Mouse (Mus musculus) G1E (cell line): ENCODE data around the gene Itga9. TPM values are rescaled to one million over a fixed set of nuclear protein-coding genes. Genes with fewer than 3 reads are reported as not detected.

Experiments
- ATAC-seq: 2 replicates; pipeline ENCODE4 v1.8.0; 2016; ENCODE audit warnings: mild to moderate bottlenecking; ENCODE audit not compliant: insufficient number of reproducible peaks, poor library complexity, low FRiP score, severe bottlenecking; ENCODE audit errors: extremely low read depth
- DNase-seq: peaks from one replicate; pipeline ENCODE4 v3.0.0; 2012; ENCODE audit warnings: low spot score
- H3K27me3 ChIP-seq: 2 replicates; pipeline ENCODE4 v1.6.1; 2012; ENCODE audit warnings: mild to moderate bottlenecking, low read length, inconsistent platforms; ENCODE audit not compliant: insufficient read depth
- H3K36me3 ChIP-seq: replicated peaks from 2 replicates; pipeline ENCODE3; 2012; ENCODE audit warnings: mild to moderate bottlenecking, inconsistent platforms
- H3K4me1 ChIP-seq: 2 replicates; pipeline ENCODE4 v1.6.1; 2012; ENCODE audit warnings: low read depth, low read length, inconsistent platforms, mixed read lengths; ENCODE audit not compliant: insufficient read depth
- H3K4me3 ChIP-seq: 2 replicates; pipeline ENCODE4 v1.5.1; 2012; ENCODE audit warnings: low read depth, mild to moderate bottlenecking, inconsistent platforms, low read length, moderate library complexity, mixed read lengths
- H3K9me3 ChIP-seq: replicated peaks from 2 replicates; pipeline ENCODE4 v1.6.1; 2012; ENCODE audit warnings: inconsistent platforms
- CTCF ChIP-seq: IDR thresholded peaks from 2 replicates; pipeline ENCODE4 v1.5.1; 2012; ENCODE audit warnings: low read depth, low read length, inconsistent platforms, mixed read lengths
- GATA1 ChIP-seq: IDR thresholded peaks from 2 replicates; pipeline ENCODE4 v1.6.1; 2012; ENCODE audit warnings: borderline replicate concordance, low read length, inconsistent platforms, mixed read lengths
- GATA2 ChIP-seq: IDR thresholded peaks from 2 replicates; pipeline ENCODE4 v1.6.1; 2012; ENCODE audit warnings: low read depth, low read length, inconsistent platforms, borderline replicate concordance
- POLR2AphosphoS5 ChIP-seq: IDR thresholded peaks from 2 replicates; pipeline ENCODE4 v1.6.1; 2012; ENCODE audit warnings: low read depth, low read length, inconsistent platforms; ENCODE audit not compliant: insufficient replicate concordance
- TAL1 ChIP-seq: conservative IDR thresholded peaks from 2 replicates; pipeline ENCODE4 v1.6.1; 2012; ENCODE audit warnings: low read depth, low read length, inconsistent platforms, mixed read lengths
- polyA plus RNA-seq: library from polyadenylated mRNA; stranded (reverse); fragments of >175 nt; gene quantifications from 2 replicates; pipeline ENCODE4 v1.2.3, GENCODE M21; 2012
- total RNA-seq, 2 experiments: library from RNA; stranded (forward) in 1 of 2; stranded (reverse) in 1 of 2; fragments of 200-1000 nt in 1 of 2; fragments of >200 nt in 1 of 2; fragmentation: Nextera tagmentation in 1 of 2; gene quantifications; 2 replicates each; pipeline ENCODE4 v1.2.3; 2014 to 2017

Itga9 gene
- total RNA-seq (2014; fragmentation: Nextera tagmentation) (not detected in 2 replicates), total RNA-seq (2017) (under 0.01 and 0.11 TPM in 2 replicates), polyA plus RNA-seq (not detected in 2 replicates)

DNA sequence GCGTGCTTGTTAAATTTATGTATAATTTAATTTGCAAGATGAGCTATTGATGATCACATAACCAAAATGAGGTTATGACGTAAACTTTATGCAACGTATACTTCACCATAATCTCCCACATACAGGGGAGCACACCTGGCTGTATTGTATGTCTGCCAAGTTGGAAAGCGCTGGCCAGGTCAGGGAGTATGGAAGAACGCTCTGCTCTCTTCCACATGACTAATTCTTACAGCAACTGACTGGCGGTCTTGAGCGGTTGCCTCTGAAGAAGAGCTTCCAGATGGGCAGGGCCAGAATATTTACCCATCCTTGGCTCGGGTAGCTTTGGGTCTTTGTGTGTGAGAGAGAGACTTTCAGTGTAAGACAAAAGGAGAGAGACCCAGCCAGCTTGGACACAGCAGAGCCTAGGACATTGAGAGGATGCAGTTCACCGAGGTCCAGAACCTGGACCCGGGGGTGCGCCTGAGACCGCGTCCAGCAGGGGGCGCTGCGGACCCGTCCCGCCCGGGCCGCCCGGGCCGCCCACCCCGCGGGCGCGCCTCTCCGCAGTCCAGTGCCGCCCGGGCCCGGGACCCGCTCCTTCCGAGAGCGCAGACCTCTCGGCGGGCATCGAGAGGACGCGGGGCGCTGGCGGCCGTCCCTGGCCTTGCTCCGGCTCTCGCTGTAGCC lies at the start of gene Itga9:
Gene Itga9, plus strand, starts transcription at position 543 of the 669 bp plus-strand sequence.
- no peaks in the 10 kb centered on the region for H3K36me3 ChIP-seq
- TF ChIP-seq TAL1 = no peak
- no peak for TF ChIP-seq POLR2AphosphoS5
- TF ChIP-seq GATA1 = no peak
- TF ChIP-seq CTCF = no peak
- TF ChIP-seq GATA2 = no peak
- H3K27me3 ChIP-seq = no peaks in the 10 kb centered on the region
- peaks cover 54% of the 10 kb centered on the region for H3K9me3 ChIP-seq
- ATAC-seq (no peak), DNase-seq (no peak)
- H3K4me3 ChIP-seq = no peak within 1 kb of the TSS; the same call in 1 of the 2 replicates
- H3K4me1 ChIP-seq = no peaks in the 10 kb centered on the region

DNA sequence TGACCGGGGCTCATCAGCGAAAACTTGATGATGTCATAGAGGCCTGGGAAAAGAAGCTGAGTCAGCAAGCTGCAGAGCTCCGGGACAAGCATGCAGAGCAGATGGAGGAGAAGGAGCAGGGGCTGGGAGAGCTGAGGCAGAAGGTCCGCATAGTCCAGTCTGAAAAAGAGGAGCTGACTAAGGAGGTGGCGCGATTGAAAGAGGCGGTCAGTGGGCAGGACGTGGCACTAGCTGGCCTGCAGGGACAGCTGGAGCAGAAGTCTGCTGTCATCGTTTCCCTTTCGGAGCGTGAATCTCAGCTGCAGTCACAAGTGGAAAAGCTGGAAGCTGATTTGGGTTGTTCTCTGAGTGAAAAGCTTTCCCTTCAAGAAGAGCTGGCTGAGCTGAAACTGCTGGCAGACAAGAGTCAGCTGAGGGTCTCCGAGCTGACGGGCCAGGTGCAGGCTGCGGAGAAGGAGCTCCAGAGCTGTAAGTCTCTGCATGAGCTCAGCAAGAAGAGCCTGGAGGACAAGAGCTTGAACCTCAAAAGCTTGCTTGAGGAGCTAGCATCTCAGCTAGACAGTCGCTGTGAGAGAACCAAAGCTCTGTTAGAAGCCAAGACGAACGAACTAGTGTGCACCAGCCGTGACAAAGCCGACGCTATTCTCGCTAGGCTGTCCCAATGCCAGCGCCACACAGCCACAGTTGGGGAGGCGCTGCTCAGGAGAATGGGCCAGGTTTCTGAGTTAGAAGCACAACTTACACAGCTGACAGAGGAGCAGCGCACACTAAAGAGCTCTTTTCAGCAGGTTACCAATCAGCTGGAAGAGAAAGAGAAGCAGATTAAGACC lies 49.3 kb upstream of the Itga9 start:
- no peak for DNase-seq
- H3K27me3 ChIP-seq = no peaks in the 10 kb centered on the region
- H3K4me1 ChIP-seq = no peaks in the 10 kb centered on the region
- ATAC-seq = no peak
- H3K4me3 ChIP-seq = no peak overlapping the region
- H3K36me3 ChIP-seq = peaks cover 90% of the 10 kb centered on the region
- no peak for TF ChIP-seq GATA1
- no peak for TF ChIP-seq POLR2AphosphoS5
- no peak for TF ChIP-seq TAL1
- no peak for TF ChIP-seq CTCF
- TF ChIP-seq GATA2 = no peak
- no peaks in the 10 kb centered on the region for H3K9me3 ChIP-seq

DNA sequence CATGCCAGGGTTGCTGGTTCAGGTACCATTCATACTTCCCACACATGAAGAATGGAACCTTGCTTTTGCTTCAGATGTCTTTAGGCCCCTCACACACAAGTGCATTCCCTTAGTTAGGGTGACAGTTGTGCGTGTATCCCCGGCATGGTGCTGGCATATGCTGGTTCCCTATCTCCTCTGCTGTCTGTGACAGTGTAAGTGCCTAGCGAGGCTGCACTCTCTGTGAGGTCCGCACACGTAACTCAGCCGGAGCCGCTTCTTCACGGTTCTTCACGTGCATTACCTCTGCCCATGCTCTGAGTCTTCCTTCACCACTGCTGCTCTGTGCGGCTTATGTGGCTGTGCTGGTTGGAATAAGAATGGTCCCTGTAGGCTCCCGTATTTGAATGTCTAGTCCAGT lies 43.1 kb upstream of the Itga9 start:
- no peaks in the 10 kb centered on the region for H3K9me3 ChIP-seq
- no peak for TF ChIP-seq POLR2AphosphoS5
- TF ChIP-seq GATA2 = no peak
- TF ChIP-seq TAL1 = no peak
- TF ChIP-seq GATA1 = no peak
- no peak for TF ChIP-seq CTCF
- no peak for ATAC-seq
- H3K4me1 ChIP-seq = no peaks in the 10 kb centered on the region
- H3K4me3 ChIP-seq = no peak overlapping the region
- DNase-seq = no peak
- peaks cover 97% of the 10 kb centered on the region for H3K36me3 ChIP-seq
- no peaks in the 10 kb centered on the region for H3K27me3 ChIP-seq

DNA sequence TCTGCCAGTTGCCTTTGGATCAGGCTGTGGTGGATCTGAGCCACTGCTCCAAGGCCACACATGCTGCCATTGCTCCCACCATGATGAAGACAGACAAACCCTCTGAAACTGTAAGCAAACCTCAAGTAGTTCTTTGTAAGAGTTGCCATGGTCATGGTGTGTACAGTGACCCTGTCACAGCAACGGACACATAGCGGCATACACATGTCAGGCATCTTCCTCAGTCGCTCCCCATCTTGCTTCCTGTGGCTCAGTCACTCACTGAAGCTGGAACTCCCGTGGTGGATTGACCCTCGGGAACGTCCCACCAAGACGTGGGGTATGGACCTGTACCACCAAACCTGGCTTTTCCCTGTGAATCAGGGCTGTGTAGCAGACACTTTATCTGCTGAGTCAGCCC lies 42.6 kb upstream of the Itga9 start:
- no peak for DNase-seq
- peaks cover 93% of the 10 kb centered on the region for H3K36me3 ChIP-seq
- TF ChIP-seq GATA1 (no peak), GATA2 (no peak), POLR2AphosphoS5 (no peak), CTCF (no peak), TAL1 (no peak)
- H3K27me3 ChIP-seq = no peaks in the 10 kb centered on the region
- no peak overlapping the region for H3K4me3 ChIP-seq
- H3K9me3 ChIP-seq = no peaks in the 10 kb centered on the region
- no peak for ATAC-seq
- H3K4me1 ChIP-seq = no peaks in the 10 kb centered on the region

DNA sequence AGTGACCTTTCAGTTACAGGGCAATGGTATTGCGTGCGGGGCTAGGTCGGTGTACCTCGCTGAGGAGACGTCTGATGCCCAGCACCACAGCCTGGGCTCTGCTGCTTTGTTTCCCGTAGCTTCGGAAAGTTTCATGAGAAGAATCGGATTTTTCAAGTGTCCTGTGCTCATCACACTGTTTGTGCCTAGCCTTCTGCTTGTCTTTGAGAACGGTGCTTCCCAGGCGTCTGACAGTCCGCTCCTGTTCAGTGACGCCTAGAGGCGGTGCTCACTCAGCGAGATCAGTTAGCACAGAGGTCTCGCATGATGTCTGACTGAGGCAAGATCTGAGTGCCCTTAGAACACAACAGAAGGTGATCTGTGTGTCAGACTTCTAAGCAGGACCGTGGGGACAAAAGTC lies 41.8 kb upstream of the Itga9 start:
- Histone ChIP-seq H3K4me1 (no peaks in the 10 kb centered on the region), H3K9me3 (no peaks in the 10 kb centered on the region), H3K27me3 (no peaks in the 10 kb centered on the region), H3K36me3 (peaks cover 93% of the 10 kb centered on the region), H3K4me3 (no peak overlapping the region)
- DNase-seq (no peak), ATAC-seq (no peak)
- TF ChIP-seq GATA1 (no peak), CTCF (no peak), TAL1 (no peak), GATA2 (no peak), POLR2AphosphoS5 (no peak)

DNA sequence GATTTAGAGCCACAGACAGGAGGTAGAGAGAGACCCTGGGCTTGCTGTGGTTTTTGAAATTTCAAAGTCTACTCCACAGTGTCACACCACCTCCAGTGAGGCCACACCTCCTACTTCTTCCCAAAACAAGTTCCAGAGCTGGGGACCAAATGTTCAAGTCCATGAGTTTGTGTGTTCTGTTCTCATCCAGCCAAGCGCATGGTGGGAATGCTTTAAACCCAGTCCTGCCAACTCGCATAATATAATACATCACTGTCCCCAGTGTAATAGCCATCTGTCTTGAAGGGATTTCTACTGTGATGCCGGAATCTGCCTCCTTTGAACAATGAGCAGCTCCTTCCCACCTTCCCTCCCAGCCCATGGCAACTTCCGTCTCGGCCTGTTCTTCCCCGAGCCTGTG lies 37.2 kb upstream of the Itga9 start:
- DNase-seq = no peak
- TF ChIP-seq CTCF = no peak
- no peak for TF ChIP-seq GATA1
- TF ChIP-seq POLR2AphosphoS5 = no peak
- no peak for TF ChIP-seq TAL1
- TF ChIP-seq GATA2 = no peak
- no peak for ATAC-seq
- no peaks in the 10 kb centered on the region for H3K9me3 ChIP-seq
- peaks cover 87% of the 10 kb centered on the region for H3K36me3 ChIP-seq
- no peak overlapping the region for H3K4me3 ChIP-seq
- no peaks in the 10 kb centered on the region for H3K27me3 ChIP-seq
- no peaks in the 10 kb centered on the region for H3K4me1 ChIP-seq
